Mouse (Mus musculus): Measurements from ENCODE around the gene Josd2. TPM values are rescaled to one million over a fixed set of nuclear protein-coding genes. Genes with fewer than 3 reads are reported as not detected.

The Josd2 gene
- polyA plus RNA-seq (2015; fragmentation: Illumina TruSeq; extraction: RNeasy Lipid Tissue Mini Kit (QIAGEN cat#74804); ENCODE audit: insufficient read depth, low replicate concordance) = 22.8 TPM

GRCm38 (mm10) chr7:44467811-44468411 is at the start of gene Josd2:
TSS of gene Josd2 (plus strand) at chr7:44467980.

GRCm38 (mm10) chr7:44428968-44429521 is 38.7 kb upstream of the Josd2 start, which contains the start of gene Lrrc4b:
TSS of gene Lrrc4b (plus strand) at chr7:44429018.

GRCm38 (mm10) chr7:44465111-44465510 is 2.7 kb upstream of the Josd2 start, which contains the start of gene Aspdh:
TSS of gene Aspdh (plus strand) at chr7:44465391.

GRCm38 (mm10) chr7:44495992-44496770 is 28.4 kb downstream of the Josd2 start, which contains the start of the genes Emc10 and Fam71e1:
TSS of gene Emc10 (minus strand) at chr7:44496529.
TSS of gene Fam71e1 (plus strand) at chr7:44496581.

Other genes with a start within 250 kb of the Josd2 start
- gene Klk1, start 242.6 kb upstream of the Josd2 start, polyA plus RNA-seq (2015; fragmentation: Illumina TruSeq; extraction: RNeasy Lipid Tissue Mini Kit (QIAGEN cat#74804); ENCODE audit: insufficient read depth, low replicate concordance) = 8.8 TPM
- gene Gm36864, start 231.8 kb upstream of the Josd2 start, polyA plus RNA-seq (2015; fragmentation: Illumina TruSeq; extraction: RNeasy Lipid Tissue Mini Kit (QIAGEN cat#74804); ENCODE audit: insufficient read depth, low replicate concordance) = not detected
- gene 1700028J19Rik, start 221.3 kb upstream of the Josd2 start, polyA plus RNA-seq (2015; fragmentation: Illumina TruSeq; extraction: RNeasy Lipid Tissue Mini Kit (QIAGEN cat#74804); ENCODE audit: insufficient read depth, low replicate concordance) = 0.84 TPM
- gene 2410002F23Rik, start 221.3 kb upstream of the Josd2 start, polyA plus RNA-seq (2015; fragmentation: Illumina TruSeq; extraction: RNeasy Lipid Tissue Mini Kit (QIAGEN cat#74804); ENCODE audit: insufficient read depth, low replicate concordance) = 112 TPM
- gene Acp4, start 210.6 kb upstream of the Josd2 start, polyA plus RNA-seq (2015; fragmentation: Illumina TruSeq; extraction: RNeasy Lipid Tissue Mini Kit (QIAGEN cat#74804); ENCODE audit: insufficient read depth, low replicate concordance) = not detected
- gene Gm15517, start 206.5 kb upstream of the Josd2 start, polyA plus RNA-seq (2015; fragmentation: Illumina TruSeq; extraction: RNeasy Lipid Tissue Mini Kit (QIAGEN cat#74804); ENCODE audit: insufficient read depth, low replicate concordance) = not detected
- 2.6 TPM for gene Clec11a, start 161.1 kb upstream of the Josd2 start, polyA plus RNA-seq (2015; fragmentation: Illumina TruSeq; extraction: RNeasy Lipid Tissue Mini Kit (QIAGEN cat#74804); ENCODE audit: insufficient read depth, low replicate concordance)
- 1.8 TPM for gene Shank1, start 157.7 kb upstream of the Josd2 start, polyA plus RNA-seq (2015; fragmentation: Illumina TruSeq; extraction: RNeasy Lipid Tissue Mini Kit (QIAGEN cat#74804); ENCODE audit: insufficient read depth, low replicate concordance)
- gene Syt3, start 83.9 kb upstream of the Josd2 start, polyA plus RNA-seq (2015; fragmentation: Illumina TruSeq; extraction: RNeasy Lipid Tissue Mini Kit (QIAGEN cat#74804); ENCODE audit: insufficient read depth, low replicate concordance) = 0.28 TPM
- not detected for gene 1700008O03Rik, start 82.2 kb upstream of the Josd2 start, polyA plus RNA-seq (2015; fragmentation: Illumina TruSeq; extraction: RNeasy Lipid Tissue Mini Kit (QIAGEN cat#74804); ENCODE audit: insufficient read depth, low replicate concordance)
- gene Lrrc4b, start 39.0 kb upstream of the Josd2 start, polyA plus RNA-seq (2015; fragmentation: Illumina TruSeq; extraction: RNeasy Lipid Tissue Mini Kit (QIAGEN cat#74804); ENCODE audit: insufficient read depth, low replicate concordance) = not detected
- gene Aspdh, start 2.6 kb upstream of the Josd2 start, polyA plus RNA-seq (2015; fragmentation: Illumina TruSeq; extraction: RNeasy Lipid Tissue Mini Kit (QIAGEN cat#74804); ENCODE audit: insufficient read depth, low replicate concordance) = not detected
- 16.3 TPM for gene Emc10, start 28.5 kb downstream of the Josd2 start, polyA plus RNA-seq (2015; fragmentation: Illumina TruSeq; extraction: RNeasy Lipid Tissue Mini Kit (QIAGEN cat#74804); ENCODE audit: insufficient read depth, low replicate concordance)
- 1.3 TPM for gene Fam71e1, start 28.6 kb downstream of the Josd2 start, polyA plus RNA-seq (2015; fragmentation: Illumina TruSeq; extraction: RNeasy Lipid Tissue Mini Kit (QIAGEN cat#74804); ENCODE audit: insufficient read depth, low replicate concordance)
- 0.95 TPM for gene Mybpc2, start 56.7 kb downstream of the Josd2 start, polyA plus RNA-seq (2015; fragmentation: Illumina TruSeq; extraction: RNeasy Lipid Tissue Mini Kit (QIAGEN cat#74804); ENCODE audit: insufficient read depth, low replicate concordance)
- 234 TPM for gene Spib, start 64.1 kb downstream of the Josd2 start, polyA plus RNA-seq (2015; fragmentation: Illumina TruSeq; extraction: RNeasy Lipid Tissue Mini Kit (QIAGEN cat#74804); ENCODE audit: insufficient read depth, low replicate concordance)
- gene Pold1, start 80.9 kb downstream of the Josd2 start, polyA plus RNA-seq (2015; fragmentation: Illumina TruSeq; extraction: RNeasy Lipid Tissue Mini Kit (QIAGEN cat#74804); ENCODE audit: insufficient read depth, low replicate concordance) = 14.2 TPM
- 31.8 TPM for gene Nr1h2, start 86.0 kb downstream of the Josd2 start, polyA plus RNA-seq (2015; fragmentation: Illumina TruSeq; extraction: RNeasy Lipid Tissue Mini Kit (QIAGEN cat#74804); ENCODE audit: insufficient read depth, low replicate concordance)
- gene Napsa, start 104.4 kb downstream of the Josd2 start, polyA plus RNA-seq (2015; fragmentation: Illumina TruSeq; extraction: RNeasy Lipid Tissue Mini Kit (QIAGEN cat#74804); ENCODE audit: insufficient read depth, low replicate concordance) = 205 TPM
- 1.2 TPM for gene Kcnc3, start 122.7 kb downstream of the Josd2 start, polyA plus RNA-seq (2015; fragmentation: Illumina TruSeq; extraction: RNeasy Lipid Tissue Mini Kit (QIAGEN cat#74804); ENCODE audit: insufficient read depth, low replicate concordance)
- gene Myh14, start 202.9 kb downstream of the Josd2 start, polyA plus RNA-seq (2015; fragmentation: Illumina TruSeq; extraction: RNeasy Lipid Tissue Mini Kit (QIAGEN cat#74804); ENCODE audit: insufficient read depth, low replicate concordance) = not detected
- not detected for gene Izumo2, start 240.8 kb downstream of the Josd2 start, polyA plus RNA-seq (2015; fragmentation: Illumina TruSeq; extraction: RNeasy Lipid Tissue Mini Kit (QIAGEN cat#74804); ENCODE audit: insufficient read depth, low replicate concordance)

All from spleen, adult 10 weeks (tissue).